Mouse (Mus musculus): ENCODE measurements around the gene Gm3127.
"Not testable (repeated sequence)": the region's sequence is repeated elsewhere in the genome, so short reads cannot be mapped to it uniquely, and the experiment has no call there.

The Gm3127 gene

DNA sequence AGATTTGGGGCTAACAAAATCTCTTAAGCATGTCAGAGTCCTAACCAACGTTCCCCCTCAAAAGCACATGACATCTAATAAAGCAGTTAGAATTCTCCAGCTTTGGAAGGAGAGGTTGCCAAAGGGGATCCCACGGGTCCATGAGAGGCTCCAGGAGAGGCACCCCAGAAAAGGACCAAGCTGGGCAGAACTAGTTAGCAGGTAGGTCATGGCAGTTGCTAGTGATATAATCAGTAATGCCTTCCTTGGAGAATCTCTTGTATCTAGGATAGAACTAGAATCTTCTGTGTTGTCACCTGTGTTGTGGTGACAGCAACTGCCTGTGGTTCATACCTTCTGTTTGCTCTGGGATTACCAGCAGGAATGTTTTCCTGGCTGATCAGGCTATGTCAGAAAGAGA lies at the start of gene Gm3127:
Gene Gm3127 (plus strand): TSS at position 301 of the 400 bp plus-strand sequence.
- in situ Hi-C loops (cut with MseI, MboI) = not testable (repeated sequence)

GRCm38 (mm10) chr14:4141646-4142045 lies 23.2 kb upstream of the Gm3127 start:
- in situ Hi-C loops (cut with MseI, MboI) = not testable (repeated sequence)

DNA sequence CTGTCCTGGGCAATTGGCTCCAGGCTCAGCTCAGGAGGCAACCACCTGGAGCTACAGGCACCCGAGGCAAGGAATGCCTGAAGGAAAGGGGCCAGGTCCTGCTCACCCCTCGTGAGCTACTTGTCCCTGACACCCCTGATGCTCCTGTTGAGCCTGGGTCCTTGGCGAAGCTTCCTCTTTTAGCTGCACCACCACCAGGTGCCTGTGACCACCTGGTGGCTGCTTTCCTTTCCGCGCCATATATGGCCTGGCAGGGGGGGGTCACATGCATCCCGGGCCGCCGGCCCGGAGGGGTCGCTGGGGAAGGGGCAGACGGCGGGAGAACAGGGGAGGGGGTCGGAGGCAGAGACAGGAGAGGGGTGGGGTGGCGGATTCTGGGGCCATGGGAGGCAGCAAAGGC lies 17.2 kb downstream of the Gm3127 start:
- in situ Hi-C loops (cut with MseI, MboI) = not testable (repeated sequence)

DNA sequence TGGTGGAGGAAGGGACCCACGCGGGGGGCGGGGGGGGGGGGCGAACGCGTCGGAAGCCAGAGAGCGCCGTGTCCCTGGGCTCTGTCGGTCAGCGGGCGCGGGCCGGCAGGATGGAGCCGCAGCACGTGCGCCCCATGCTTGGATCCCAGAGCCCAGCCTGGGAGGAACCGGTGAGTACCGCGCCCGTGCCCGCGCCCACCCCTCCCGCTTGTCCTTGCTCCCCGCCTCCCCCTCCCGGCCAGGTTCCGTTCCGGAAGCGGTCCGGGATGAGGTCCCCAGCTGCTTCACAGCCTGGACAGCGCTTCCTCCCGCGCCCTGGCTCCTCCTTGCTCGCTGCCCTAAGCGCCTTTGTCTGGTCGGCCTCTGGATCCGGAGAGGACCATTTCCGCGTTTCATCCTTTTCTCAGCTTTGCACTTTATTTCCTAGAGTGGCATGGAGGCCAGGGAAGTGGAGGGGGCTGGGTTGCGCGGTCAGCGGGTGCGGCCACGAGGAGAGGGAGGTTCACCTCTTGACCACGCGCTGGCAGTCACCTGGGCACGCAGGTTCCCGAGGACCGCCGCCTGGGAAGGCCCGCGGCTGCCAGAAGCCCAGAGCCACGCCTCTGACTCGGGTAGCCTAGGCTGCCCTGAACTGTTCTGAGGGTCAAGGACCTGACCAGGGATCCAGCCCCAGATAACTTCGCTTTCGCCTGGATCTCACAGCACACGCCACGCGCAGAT lies 17.8 kb downstream of the Gm3127 start, which contains the start of gene Gm2974:
Gene Gm2974 (plus strand): TSS at position 86 of the 720 bp plus-strand sequence.
- in situ Hi-C loops (cut with MseI, MboI) = not testable (repeated sequence)

DNA sequence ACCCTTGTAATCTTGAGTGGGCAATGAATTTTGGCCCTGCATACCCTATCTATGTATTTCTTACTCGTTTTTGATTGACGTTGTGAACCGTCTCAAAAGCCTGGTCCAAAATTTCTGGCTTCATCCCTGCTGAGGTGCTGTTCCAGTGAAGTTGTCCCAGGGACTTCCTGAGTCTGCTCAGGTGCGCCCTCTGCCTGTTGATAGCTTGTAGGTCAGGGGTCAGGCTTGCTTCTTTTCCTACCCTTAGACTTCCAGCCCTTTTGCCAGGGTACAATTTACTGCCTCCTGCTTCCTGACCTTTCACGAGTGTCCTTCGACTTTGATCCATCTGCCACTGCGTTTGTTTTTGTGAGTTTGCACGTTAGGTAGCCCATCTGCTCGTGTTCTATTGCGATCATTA lies 18.5 kb downstream of the Gm3127 start:
- in situ Hi-C loops (cut with MseI, MboI) = not testable (repeated sequence)

All from mouse trophoblast stem cell (cell line).